Mouse (Mus musculus) adipose tissue, adult 10 weeks (tissue): ENCODE measurements around the gene Aoc1. TPM values are rescaled to one million over a fixed set of nuclear protein-coding genes. Genes with fewer than 3 reads are reported as not detected.

ENCODE experiments used
- polyA plus RNA-seq: library from polyadenylated mRNA; stranded (reverse); fragments of 350-450 nt; fragmentation: Illumina TruSeq; extraction: RNeasy Lipid Tissue Mini Kit (QIAGEN cat#74804); gene quantifications from one replicate; pipeline ENCODE4 v1.2.3, GENCODE M21; 2014; ENCODE audit warnings: low read depth, low replicate concordance

Aoc1 gene
- polyA plus RNA-seq, result 1.5 TPM

GRCm38 (mm10) chr6:48872596-48872995 is at the start of gene Aoc1:
Aoc1 (plus strand) TSS chr6:48872896.

DNA sequence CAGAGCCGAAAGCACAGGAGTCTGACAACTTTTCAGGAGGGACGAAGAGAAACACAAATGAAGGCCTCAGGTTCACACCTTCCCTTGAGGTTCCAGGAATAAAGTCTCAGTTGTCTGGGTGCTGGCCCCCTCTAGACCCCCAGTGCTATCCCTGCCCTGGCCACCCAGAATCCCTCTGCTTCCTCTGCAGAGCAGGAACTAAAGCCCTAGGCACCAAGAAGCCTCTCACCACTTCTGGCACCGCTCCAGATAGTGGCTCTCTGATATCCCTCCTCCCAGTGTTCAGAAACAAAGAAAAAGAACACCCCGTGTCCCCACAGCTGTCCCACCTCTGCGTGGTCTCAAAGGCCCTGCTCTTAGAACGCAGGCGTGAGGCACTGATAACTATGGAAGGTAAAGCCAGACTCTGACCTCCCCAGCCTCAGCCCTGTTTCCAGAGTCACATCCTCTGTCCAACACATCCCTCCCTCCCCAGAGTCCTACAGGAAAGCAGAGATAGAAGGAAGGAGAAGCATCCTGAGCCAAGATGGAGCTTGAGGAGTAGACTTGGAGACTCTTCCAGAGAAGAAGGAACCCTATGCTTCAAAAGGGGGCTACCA is 32.2 kb upstream of the Aoc1 start, which contains the start of gene Tmem176a:
Tmem176a (plus strand) TSS at position 549 of the 599 bp plus-strand sequence.

GRCm38 (mm10) chr6:48840973-48841625 is 31.6 kb upstream of the Aoc1 start, which contains the start of gene Tmem176b:
Tmem176b (minus strand) TSS chr6:48841496.

GRCm38 (mm10) chr6:48929595-48929994 is 56.9 kb downstream of the Aoc1 start, which contains the start of gene 1600015I10Rik:
1600015I10Rik (plus strand) TSS chr6:48929895.

Other genes with a start within 250 kb of the Aoc1 start
- 0.65 TPM for gene AI854703, start 246.1 kb upstream of the Aoc1 start, polyA plus RNA-seq
- gene Gimap8, start 225.7 kb upstream of the Aoc1 start, polyA plus RNA-seq, result 8.7 TPM
- 6.5 TPM for gene Gimap9, start 196.8 kb upstream of the Aoc1 start, polyA plus RNA-seq
- 19.0 TPM for gene Gimap4, start 188.3 kb upstream of the Aoc1 start, polyA plus RNA-seq
- gene Gimap6, start 164.7 kb upstream of the Aoc1 start, polyA plus RNA-seq, result 22.4 TPM
- 1.7 TPM for gene Gm28053, start 154.3 kb upstream of the Aoc1 start, polyA plus RNA-seq
- 0.68 TPM for gene Gimap7, start 154.3 kb upstream of the Aoc1 start, polyA plus RNA-seq
- gene Gimap1, start 133.8 kb upstream of the Aoc1 start, polyA plus RNA-seq, result 5.4 TPM
- 4.5 TPM for gene Gimap5, start 126.7 kb upstream of the Aoc1 start, polyA plus RNA-seq
- 5.8 TPM for gene Gimap3, start 102.0 kb upstream of the Aoc1 start, polyA plus RNA-seq
- 249 TPM for gene Tmem176a, start 32.0 kb upstream of the Aoc1 start, polyA plus RNA-seq
- gene Tmem176b, start 31.4 kb upstream of the Aoc1 start, polyA plus RNA-seq, result 309 TPM
- not detected for gene 1600015I10Rik, start 57.0 kb downstream of the Aoc1 start, polyA plus RNA-seq
- not detected for gene Doxl2, start 102.1 kb downstream of the Aoc1 start, polyA plus RNA-seq
- gene Svs1, start 114.0 kb downstream of the Aoc1 start, polyA plus RNA-seq, result not detected
- gene Gpnmb, start 163.7 kb downstream of the Aoc1 start, polyA plus RNA-seq, result 36.2 TPM
- gene Malsu1, start 200.9 kb downstream of the Aoc1 start, polyA plus RNA-seq, result 22.6 TPM